In genomic region chr8:84599401-84599800, GRCm38 (mm10) we compare ENCODE assay signal across 25 mouse cellular contexts.
"Had no signal": no experiment of that assay in that cellular context is flagged by ENCODE, and none has a peak within 500 bp of the region (broad histone marks: within the 10 kb centered on the region; RNA-seq: fewer than 3 reads in every experiment).

No protein-coding gene starts in this region.

- H3K27ac ChIP-seq: heart, adult 2 months; hindbrain, embryonic 13.5 days; hindbrain, embryonic 15.5 days; hindbrain, postnatal 0 days; kidney, embryonic 15.5 days; kidney, postnatal 0 days; limb, embryonic 13.5 days; limb, embryonic 15.5 days; liver, embryonic 12.5 days; liver, embryonic 14.5 days had no signal

- DNase-seq: gastrocnemius, postnatal 10 days; gastrocnemius, postnatal 25 days; heart, adult 11 months; heart, adult 2 months; heart, postnatal 14 days; heart, postnatal 36 days; kidney, adult 11 months; kidney, adult 2 months; kidney, adult 9 months; kidney, postnatal 14 days; kidney, postnatal 36 days; layer of hippocampus, adult 9-11 months; layer of hippocampus, postnatal 36 days; left cerebral cortex, postnatal 4 days had no signal

- H3K27me3 ChIP-seq: hindbrain, embryonic 15.5 days had no signal

- ATAC-seq: intestine, embryonic 16.5 days; liver, embryonic 12.5 days had no signal

- H3K9me3 ChIP-seq: heart, embryonic 13.5 days; hindbrain, embryonic 13.5 days; hindbrain, embryonic 15.5 days; kidney, embryonic 15.5 days; limb, embryonic 13.5 days; limb, embryonic 15.5 days had no signal

- H3K36me3 ChIP-seq: kidney, embryonic 15.5 days; limb, embryonic 13.5 days; limb, embryonic 15.5 days; liver, embryonic 12.5 days had no signal

- H3K4me2 ChIP-seq: hindbrain, embryonic 13.5 days; hindbrain, embryonic 15.5 days; liver, embryonic 12.5 days had no signal

- H3K9ac ChIP-seq: hindbrain, embryonic 15.5 days; kidney, embryonic 15.5 days; limb, embryonic 15.5 days; liver, embryonic 12.5 days; liver, embryonic 14.5 days had no signal

- H3K4me3 ChIP-seq: heart, adult 2 months; hindbrain, embryonic 13.5 days; hindbrain, embryonic 15.5 days; kidney, embryonic 15.5 days; limb, embryonic 13.5 days; limb, embryonic 15.5 days; liver, embryonic 12.5 days had no signal
